Mouse (Mus musculus): ENCODE measurements at regions not wholly inside any gene's neighbourhood (a gene's known extent, or its start where the extent isn't known, plus 50 kb on each side); places are given as distances from the start of the nearest gene placed in this dataset.

DNA sequence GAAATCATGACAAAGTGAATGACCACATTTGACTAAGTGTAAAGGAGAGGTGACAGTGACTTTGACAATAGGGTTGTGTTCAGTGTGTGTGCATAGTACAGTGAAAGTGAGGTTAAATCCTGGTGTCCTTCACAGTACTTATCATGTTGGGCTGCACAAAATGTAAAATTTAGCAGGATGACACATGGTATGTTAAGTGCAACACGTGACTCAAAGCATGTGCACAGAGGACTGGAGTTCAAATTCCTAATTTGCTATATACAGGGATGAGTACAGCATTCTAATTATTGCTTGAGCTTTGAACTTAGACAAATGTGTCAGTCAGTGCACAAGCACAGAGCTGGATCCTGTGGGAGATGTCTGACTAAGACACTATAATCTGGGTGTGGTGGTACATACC lies 79.2 kb upstream of the Ell2 start:
- TF ChIP-seq POLR2A (IDR thresholded peaks at IDR 0.05; ENCODE audit: borderline replicate concordance, extremely low read depth, insufficient read depth, insufficient read length, poor library complexity, severe bottlenecking) (no peak), CTCF (IDR thresholded peaks at IDR 0.05; ENCODE audit: borderline replicate concordance, extremely low read depth, insufficient read depth, insufficient read length) (no peak)

Measured in brain, embryonic 14.5 days (tissue).